Mouse (Mus musculus): ENCODE data around the gene Ckap2l. TPM values are rescaled to one million over a fixed set of nuclear protein-coding genes. Genes with fewer than 3 reads are reported as not detected.

The Ckap2l gene
- polyA plus RNA-seq, 1 experiment, result 5.1 TPM

GRCm38 (mm10) chr2:129233218-129233617 lies 63.8 kb downstream of the Ckap2l start:
- no peaks in the 10 kb centered on the region for H3K4me1 ChIP-seq (replicated peaks; ENCODE audit: control insufficient read depth, insufficient read depth, low read length)
- DNase-seq, result no peak
- no peak overlapping the region for H3K27ac ChIP-seq (ENCODE audit: control insufficient read depth, insufficient read depth, low read length)
- no peak for TF ChIP-seq CTCF (IDR thresholded peaks at IDR 0.05; ENCODE audit: borderline replicate concordance, control insufficient read depth, extremely low read depth, insufficient read depth, low read length, poor library complexity)
- no peak for TF ChIP-seq POLR2A (IDR thresholded peaks at IDR 0.05; ENCODE audit: control insufficient read depth, extremely low read depth, insufficient read depth, low read length, poor library complexity)
- no peaks in the 10 kb centered on the region for H3K36me3 ChIP-seq (ENCODE audit: control insufficient read depth, insufficient read depth, low read length)
- no peaks in the 10 kb centered on the region for H3K27me3 ChIP-seq (ENCODE audit: control insufficient read depth, insufficient read depth, low read length)
- 89% methylated on average over 1 of the region's 1 CpGs for WGBS
- no peak overlapping the region for H3K4me3 ChIP-seq (ENCODE audit: control insufficient read depth, insufficient read depth, low read length)

GRCm38 (mm10) chr2:129232484-129232883 lies 64.5 kb downstream of the Ckap2l start:
- Histone ChIP-seq H3K27me3 (ENCODE audit: control insufficient read depth, insufficient read depth, low read length) (no peaks in the 10 kb centered on the region), H3K4me3 (ENCODE audit: control insufficient read depth, insufficient read depth, low read length) (no peak overlapping the region), H3K27ac (ENCODE audit: control insufficient read depth, insufficient read depth, low read length) (no peak overlapping the region), H3K4me1 (replicated peaks; ENCODE audit: control insufficient read depth, insufficient read depth, low read length) (no peaks in the 10 kb centered on the region), H3K36me3 (ENCODE audit: control insufficient read depth, insufficient read depth, low read length) (no peaks in the 10 kb centered on the region)
- TF ChIP-seq CTCF (IDR thresholded peaks at IDR 0.05; ENCODE audit: borderline replicate concordance, control insufficient read depth, extremely low read depth, insufficient read depth, low read length, poor library complexity) (no peak), POLR2A (IDR thresholded peaks at IDR 0.05; ENCODE audit: control insufficient read depth, extremely low read depth, insufficient read depth, low read length, poor library complexity) (no peak)
- no peak for DNase-seq
- 93% methylated on average over 9 of the region's 9 CpGs for WGBS

GRCm38 (mm10) chr2:129232023-129232422 lies 65.0 kb downstream of the Ckap2l start:
- no peaks in the 10 kb centered on the region for H3K4me1 ChIP-seq (replicated peaks; ENCODE audit: control insufficient read depth, insufficient read depth, low read length)

GRCm38 (mm10) chr2:129229316-129229715 lies 67.7 kb downstream of the Ckap2l start:
- H3K4me3 ChIP-seq (ENCODE audit: control insufficient read depth, insufficient read depth, low read length), result no peak overlapping the region
- TF ChIP-seq CTCF (IDR thresholded peaks at IDR 0.05; ENCODE audit: borderline replicate concordance, control insufficient read depth, extremely low read depth, insufficient read depth, low read length, poor library complexity), result no peak
- WGBS, result 95% methylated on average over 7 of the region's 7 CpGs
- no peaks in the 10 kb centered on the region for H3K4me1 ChIP-seq (replicated peaks; ENCODE audit: control insufficient read depth, insufficient read depth, low read length)
- H3K36me3 ChIP-seq (ENCODE audit: control insufficient read depth, insufficient read depth, low read length), result no peaks in the 10 kb centered on the region
- H3K27ac ChIP-seq (ENCODE audit: control insufficient read depth, insufficient read depth, low read length), result no peak overlapping the region
- no peaks in the 10 kb centered on the region for H3K27me3 ChIP-seq (ENCODE audit: control insufficient read depth, insufficient read depth, low read length)
- DNase-seq, result no peak

More at GRCm38 (mm10) chr2:129232023-129232422, 65.0 kb downstream of the Ckap2l start:
- Histone ChIP-seq H3K27ac (ENCODE audit: control insufficient read depth, insufficient read depth, low read length) (no peak overlapping the region), H3K27me3 (ENCODE audit: control insufficient read depth, insufficient read depth, low read length) (no peaks in the 10 kb centered on the region), H3K4me3 (ENCODE audit: control insufficient read depth, insufficient read depth, low read length) (no peak overlapping the region), H3K36me3 (ENCODE audit: control insufficient read depth, insufficient read depth, low read length) (no peaks in the 10 kb centered on the region)
- TF ChIP-seq CTCF (IDR thresholded peaks at IDR 0.05; ENCODE audit: borderline replicate concordance, control insufficient read depth, extremely low read depth, insufficient read depth, low read length, poor library complexity) (no peak), POLR2A (IDR thresholded peaks at IDR 0.05; ENCODE audit: control insufficient read depth, extremely low read depth, insufficient read depth, low read length, poor library complexity) (no peak)
- no peak for DNase-seq
- WGBS, result 86% methylated on average over 4 of the region's 4 CpGs

- Histone ChIP-seq H3K4me1 (replicated peaks; ENCODE audit: control insufficient read depth, insufficient read depth, low read length) (no peaks in the 10 kb centered on the region), H3K27ac (ENCODE audit: control insufficient read depth, insufficient read depth, low read length) (no peak overlapping the region), H3K36me3 (ENCODE audit: control insufficient read depth, insufficient read depth, low read length) (no peaks in the 10 kb centered on the region), H3K4me3 (ENCODE audit: control insufficient read depth, insufficient read depth, low read length) (no peak overlapping the region), H3K27me3 (ENCODE audit: control insufficient read depth, insufficient read depth, low read length) (no peaks in the 10 kb centered on the region)
- TF ChIP-seq POLR2A (IDR thresholded peaks at IDR 0.05; ENCODE audit: control insufficient read depth, extremely low read depth, insufficient read depth, low read length, poor library complexity), result no peak
- no peak for TF ChIP-seq CTCF (IDR thresholded peaks at IDR 0.05; ENCODE audit: borderline replicate concordance, control insufficient read depth, extremely low read depth, insufficient read depth, low read length, poor library complexity)
- no peak for DNase-seq
- 74% methylated on average over 4 of the region's 4 CpGs for WGBS
Measured at GRCm38 (mm10) chr2:129228571-129228970, 68.4 kb downstream of the Ckap2l start.

GRCm38 (mm10) chr2:129227709-129228108 lies 69.3 kb downstream of the Ckap2l start:
- H3K4me3 ChIP-seq (ENCODE audit: control insufficient read depth, insufficient read depth, low read length), result no peak overlapping the region
- no peaks in the 10 kb centered on the region for H3K36me3 ChIP-seq (ENCODE audit: control insufficient read depth, insufficient read depth, low read length)
- no peaks in the 10 kb centered on the region for H3K4me1 ChIP-seq (replicated peaks; ENCODE audit: control insufficient read depth, insufficient read depth, low read length)
- DNase-seq, result no peak
- no peaks in the 10 kb centered on the region for H3K27me3 ChIP-seq (ENCODE audit: control insufficient read depth, insufficient read depth, low read length)
- H3K27ac ChIP-seq (ENCODE audit: control insufficient read depth, insufficient read depth, low read length), result no peak overlapping the region
- WGBS, result 79% methylated on average over 6 of the region's 7 CpGs
- no peak for TF ChIP-seq CTCF (IDR thresholded peaks at IDR 0.05; ENCODE audit: borderline replicate concordance, control insufficient read depth, extremely low read depth, insufficient read depth, low read length, poor library complexity)
- TF ChIP-seq POLR2A (IDR thresholded peaks at IDR 0.05; ENCODE audit: control insufficient read depth, extremely low read depth, insufficient read depth, low read length, poor library complexity), result no peak

GRCm38 (mm10) chr2:129227011-129227529 lies 69.9 kb downstream of the Ckap2l start:
- Histone ChIP-seq H3K36me3 (ENCODE audit: control insufficient read depth, insufficient read depth, low read length) (no peaks in the 10 kb centered on the region), H3K4me1 (replicated peaks; ENCODE audit: control insufficient read depth, insufficient read depth, low read length) (no peaks in the 10 kb centered on the region), H3K27me3 (ENCODE audit: control insufficient read depth, insufficient read depth, low read length) (no peaks in the 10 kb centered on the region), H3K4me3 (ENCODE audit: control insufficient read depth, insufficient read depth, low read length) (no peak overlapping the region), H3K27ac (ENCODE audit: control insufficient read depth, insufficient read depth, low read length) (no peak overlapping the region)
- WGBS, result 93% methylated on average over 7 of the region's 7 CpGs
- no peak for TF ChIP-seq POLR2A (IDR thresholded peaks at IDR 0.05; ENCODE audit: control insufficient read depth, extremely low read depth, insufficient read depth, low read length, poor library complexity)
- no peak for TF ChIP-seq CTCF (IDR thresholded peaks at IDR 0.05; ENCODE audit: borderline replicate concordance, control insufficient read depth, extremely low read depth, insufficient read depth, low read length, poor library complexity)
- no peak for DNase-seq

Measured in thymus, adult 2 months (tissue).